Mouse (Mus musculus) limb, embryonic 12.5 days (tissue): ENCODE data around the gene Rspry1. TPM values are rescaled to one million over a fixed set of nuclear protein-coding genes. Genes with fewer than 3 reads are reported as not detected.
A peak's percentile ranks its signal among the peaks of the same experiment; 100 is the strongest.

Experiments used
- ATAC-seq: fragments of 200-750 bp; cut with Nextera tagmentation; 2 replicates; pipeline ENCODE4 v1.8.0; 2017; ENCODE audit warnings: low read depth, moderate TSS enrichment; ENCODE audit not compliant: insufficient number of reproducible peaks, insufficient read depth, low FRiP score, low TSS enrichment
- H3K27ac ChIP-seq: fragments of 300-500 bp; sonication (generic); 2 replicates; pipeline ENCODE4 v1.5.1; 2016; ENCODE audit warnings: mild to moderate bottlenecking, moderate library complexity
- H3K27me3 ChIP-seq: fragments of 300-500 bp; sonication (generic); 2 replicates; pipeline ENCODE4 v1.6.1; 2016; ENCODE audit warnings: mild to moderate bottlenecking, moderate library complexity
- H3K36me3 ChIP-seq: fragments of 300-500 bp; sonication (generic); 2 replicates; pipeline ENCODE4 v1.6.1; 2016; ENCODE audit warnings: mild to moderate bottlenecking, moderate library complexity
- H3K4me1 ChIP-seq: fragments of 300-500 bp; sonication (generic); replicated peaks from 2 replicates; pipeline ENCODE4 v1.6.1; 2016
- H3K4me2 ChIP-seq: fragments of 300-500 bp; sonication (generic); 2 replicates; pipeline ENCODE4 v1.6.1; 2016; ENCODE audit warnings: mild to moderate bottlenecking, moderate library complexity
- H3K4me3 ChIP-seq: fragments of 300-500 bp; sonication (generic); replicated peaks from 2 replicates; pipeline ENCODE4 v1.5.1; 2016; ENCODE audit warnings: mild to moderate bottlenecking
- H3K9ac ChIP-seq: fragments of 300-500 bp; sonication (generic); replicated peaks from 2 replicates; pipeline ENCODE4 v1.6.1; 2016; ENCODE audit warnings: mild to moderate bottlenecking, moderate library complexity
- H3K9me3 ChIP-seq: fragments of 300-500 bp; sonication (generic); 2 replicates; pipeline ENCODE4 v1.6.1; 2016; ENCODE audit warnings: mild to moderate bottlenecking, moderate library complexity
- WGBS: fragments of 180-500 bp; shearing (Covaris S2); methylation state at CpG from one replicate; pipeline ENCODE4 v1.1.7; 2016; 5-methylcytosine and 5-hydroxymethylcytosine counted together
- polyA plus RNA-seq: library from polyadenylated mRNA; unstranded; fragments of >200 nt; fragmentation: Nextera tagmentation; extraction: Ambion mirVana; gene quantifications from 2 replicates; pipeline ENCODE4 v1.2.1, GENCODE M21; 2016

The Rspry1 gene
- polyA plus RNA-seq, 1 experiment from 2014 or later = 52.3 TPM

GRCm38 (mm10) chr8:94704669-94704984 is 102.9 kb downstream of the Rspry1 start:
- no peak for ATAC-seq
- peak overlapping the region; percentile 65 for H3K4me2 ChIP-seq
- H3K36me3 ChIP-seq = no peaks in the 10 kb centered on the region
- peaks cover 3% of the 10 kb centered on the region; the same call in 1 of the 2 replicates for H3K4me1 ChIP-seq
- no peak overlapping the region for H3K27ac ChIP-seq
- no peaks in the 10 kb centered on the region for H3K9me3 ChIP-seq
- H3K9ac ChIP-seq = no peak overlapping the region; the same call in 1 of the 2 replicates
- H3K4me3 ChIP-seq = peak overlapping the region; percentile 49
- 18% methylated on average over 9 of the region's 9 CpGs for WGBS
- peaks cover 8% of the 10 kb centered on the region; the same call in 1 of the 2 replicates for H3K27me3 ChIP-seq

DNA sequence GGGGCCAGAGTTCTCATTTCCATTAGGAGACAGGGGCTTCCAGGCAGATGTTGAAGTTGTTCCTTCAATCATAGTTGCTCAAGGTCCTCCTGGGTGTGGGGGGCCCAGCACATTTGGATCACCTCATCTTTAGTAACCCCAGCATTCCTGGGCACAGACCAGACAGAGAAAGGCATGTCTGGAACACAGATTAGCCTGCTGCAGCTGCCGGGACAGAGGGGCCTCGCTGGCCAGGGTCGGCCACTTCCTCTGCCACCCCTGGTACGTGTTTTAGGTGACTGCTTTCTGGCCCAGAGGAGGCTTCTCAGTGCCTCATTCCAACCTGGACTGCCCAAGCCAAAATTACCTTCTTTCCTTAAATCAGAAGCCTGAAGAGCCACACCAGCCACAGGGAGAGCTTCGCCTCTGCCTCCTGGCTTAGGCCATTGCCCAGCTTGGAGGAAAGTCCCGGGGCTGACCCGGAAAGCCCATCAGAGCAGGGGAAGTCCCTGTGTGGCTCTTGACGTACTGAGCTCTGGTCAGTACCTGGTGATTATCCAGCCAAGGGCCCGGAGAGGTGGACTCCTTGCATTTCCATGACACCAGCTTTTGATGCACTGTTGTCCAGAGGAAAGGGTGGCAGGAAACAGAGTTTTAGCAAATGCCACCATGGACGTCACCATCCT is 104.0 kb downstream of the Rspry1 start:
- no peak overlapping the region for H3K4me2 ChIP-seq
- ATAC-seq = no peak
- WGBS = 80% methylated on average over 10 of the region's 10 CpGs

DNA sequence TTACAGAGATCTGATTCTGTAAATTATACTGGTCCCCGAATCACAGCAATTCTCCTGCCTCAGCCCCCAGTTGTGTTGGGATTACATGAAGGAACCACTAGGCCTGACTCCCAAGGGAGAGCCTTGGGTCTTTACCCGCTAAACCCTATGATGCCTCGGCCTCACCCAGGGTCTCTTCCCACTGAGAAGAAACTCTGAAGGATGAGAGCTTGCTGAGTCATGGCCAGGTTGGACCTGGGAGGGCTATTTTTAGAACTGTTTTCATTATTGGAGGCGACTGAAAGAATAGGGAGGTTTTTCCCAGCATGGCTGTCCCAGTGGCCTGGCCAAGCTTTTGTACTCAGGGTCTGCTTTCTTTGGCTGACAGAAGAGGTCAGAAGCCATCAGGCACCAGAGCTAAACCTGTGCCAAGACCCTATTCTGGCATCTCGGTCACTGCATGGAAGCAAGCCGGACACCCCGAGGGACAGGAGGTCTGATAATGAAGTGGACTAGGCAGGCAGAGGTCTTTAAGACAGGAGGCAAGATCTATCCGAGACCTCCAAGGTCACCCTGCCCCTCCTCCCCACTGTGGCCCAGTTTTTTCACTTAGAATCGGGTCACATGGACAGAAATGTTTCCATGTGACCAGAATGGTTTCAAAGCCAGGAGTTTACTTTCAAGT is 105.1 kb downstream of the Rspry1 start:
- Histone ChIP-seq H3K27me3 (peaks cover 6% of the 10 kb centered on the region; the same call in 1 of the 2 replicates), H3K36me3 (no peaks in the 10 kb centered on the region), H3K4me1 (peaks cover 15% of the 10 kb centered on the region), H3K9ac (no peak overlapping the region), H3K4me2 (no peak overlapping the region), H3K9me3 (no peaks in the 10 kb centered on the region), H3K4me3 (no peak overlapping the region), H3K27ac (no peak overlapping the region)
- WGBS = 74% methylated on average over 9 of the region's 9 CpGs
- ATAC-seq = no peak

More for the DNA sequence above, 104.0 kb downstream of the Rspry1 start:
- Histone ChIP-seq H3K27me3 (peaks cover 6% of the 10 kb centered on the region; the same call in 1 of the 2 replicates), H3K27ac (no peak overlapping the region), H3K9ac (no peak overlapping the region; the same call in 1 of the 2 replicates), H3K9me3 (no peaks in the 10 kb centered on the region), H3K4me3 (no peak overlapping the region), H3K36me3 (no peaks in the 10 kb centered on the region), H3K4me1 (peaks cover 12% of the 10 kb centered on the region)

Other genes with a start within 250 kb of the Rspry1 start
- 47.5 and 50.9 TPM in 2 replicates for gene Herpud1, start 215.5 kb upstream of the Rspry1 start, polyA plus RNA-seq
- 0.09 TPM in 1 of 2 replicates, not detected in the other for gene Nlrc5, start 167.6 kb upstream of the Rspry1 start, polyA plus RNA-seq
- 6.9 and 7.0 TPM in 2 replicates for gene Cpne2, start 68.9 kb upstream of the Rspry1 start, polyA plus RNA-seq
- gene Fam192a, start 60 bp downstream of the Rspry1 start, polyA plus RNA-seq = 74.6 and 83.0 TPM in 2 replicates
- 172 and 173 TPM in 2 replicates for gene Arl2bp, start 64.7 kb downstream of the Rspry1 start, polyA plus RNA-seq
- 0.40 and 0.42 TPM in 2 replicates for gene Pllp, start 94.3 kb downstream of the Rspry1 start, polyA plus RNA-seq
- not detected in 2 replicates for gene Ccl22, start 143.7 kb downstream of the Rspry1 start, polyA plus RNA-seq
- 5.3 and 7.5 TPM in 2 replicates for gene Cx3cl1, start 170.1 kb downstream of the Rspry1 start, polyA plus RNA-seq
- gene Ccl17, start 208.5 kb downstream of the Rspry1 start, polyA plus RNA-seq = not detected in 2 replicates
- 61.8 and 64.4 TPM in 2 replicates for gene Coq9, start 236.4 kb downstream of the Rspry1 start, polyA plus RNA-seq
- 145 and 156 TPM in 2 replicates for gene Ciapin1, start 236.4 kb downstream of the Rspry1 start, polyA plus RNA-seq